Mouse (Mus musculus): ENCODE data around the gene Mlph.

DNA sequence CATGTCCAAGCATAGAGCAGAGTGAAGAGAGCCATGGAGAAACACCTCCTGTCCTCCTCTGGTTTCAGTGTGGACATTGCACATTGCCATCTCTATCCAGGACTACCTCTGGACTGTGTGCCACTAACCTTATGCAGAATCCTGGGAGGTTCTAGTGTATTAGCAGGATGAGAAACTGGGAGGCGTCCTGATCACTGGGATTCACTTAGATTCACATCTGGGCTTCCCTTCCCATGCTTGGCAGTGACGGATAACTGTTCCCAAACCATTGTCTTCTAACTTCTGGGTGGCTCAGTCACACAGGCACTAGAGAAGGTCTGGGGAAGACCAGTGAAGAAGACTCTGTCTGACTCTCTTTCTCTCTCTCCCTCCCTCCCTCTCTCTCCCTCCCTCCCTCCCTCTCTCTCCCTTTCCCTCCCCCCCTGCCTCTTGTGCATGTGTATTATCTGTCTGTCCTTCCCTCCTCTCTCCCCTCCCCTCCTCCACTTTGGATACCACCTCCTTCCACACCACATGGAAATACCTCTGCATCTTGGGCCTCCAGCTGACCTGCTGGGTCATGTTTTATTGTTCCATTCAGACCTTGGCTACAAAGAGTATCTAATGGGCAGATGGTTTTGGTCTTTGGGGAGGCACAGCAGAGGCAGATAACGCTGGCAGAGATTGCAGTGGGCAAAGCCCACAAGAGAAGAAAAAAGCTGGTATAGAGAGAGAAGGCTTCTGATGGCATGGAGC, 11.5 kb upstream of the Mlph start:
- TF ChIP-seq CTCF (IDR thresholded peaks at IDR 0.05; ENCODE audit: extremely low read depth, insufficient read depth, low read length) (no peak), POLR2A (IDR thresholded peaks at IDR 0.05; ENCODE audit: extremely low read depth, insufficient read depth, low read length) (no peak)
